Mouse (Mus musculus): ENCODE data around the gene Nodal. TPM values are rescaled to one million over a fixed set of nuclear protein-coding genes. Genes with fewer than 3 reads are reported as not detected.

The Nodal gene
- polyA plus RNA-seq, 1 experiment from 2014 or later, result 0.67 TPM

DNA sequence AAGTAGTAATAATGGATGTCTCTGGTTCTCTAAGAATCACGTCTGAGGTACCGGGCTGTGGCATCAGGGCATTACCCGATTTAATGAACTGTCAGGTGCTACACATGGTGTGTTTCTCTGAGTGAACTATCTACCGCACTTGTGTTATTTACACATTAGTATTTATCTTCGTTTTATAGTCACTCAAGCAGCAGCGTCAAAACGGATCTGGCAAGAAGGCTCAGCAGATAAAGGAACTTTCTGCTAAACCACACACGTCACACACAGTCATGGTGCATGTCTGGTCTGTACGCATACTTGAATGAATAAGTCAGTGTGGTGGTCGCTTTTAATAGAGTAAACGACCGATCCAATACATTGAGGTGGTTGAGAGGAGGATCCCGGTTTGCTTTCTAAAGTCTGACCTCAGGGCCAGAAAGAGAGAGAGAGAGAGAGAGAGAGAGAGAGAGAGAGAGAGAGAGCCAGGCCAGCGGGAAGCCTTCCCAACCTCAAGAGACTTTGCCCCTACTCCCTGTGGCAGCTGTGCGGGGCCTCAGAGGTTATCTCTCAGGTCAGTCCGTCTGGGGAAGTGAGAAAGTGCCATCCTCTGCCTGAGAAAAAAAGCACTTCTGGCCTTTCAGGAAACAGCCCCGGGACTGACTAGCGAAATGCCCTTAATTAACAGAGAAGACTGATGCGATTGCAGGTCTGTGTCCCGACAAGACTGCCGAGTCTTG, 4.7 kb upstream of the Nodal start:
- H3K27me3 ChIP-seq (ENCODE audit: insufficient read depth, low read length), result peaks cover 25% of the 10 kb centered on the region
- no peaks in the 10 kb centered on the region for H3K4me1 ChIP-seq (ENCODE audit: insufficient read depth, low read length)
- ATAC-seq (ENCODE audit: low FRiP score, low TSS enrichment), result no peak
- H3K9ac ChIP-seq (replicated peaks; ENCODE audit: low read length), result no peak overlapping the region
- H3K4me3 ChIP-seq (ENCODE audit: low read length), result no peak overlapping the region
- no peak overlapping the region for H3K4me2 ChIP-seq (replicated peaks; ENCODE audit: low read depth, low read length)
- H3K27ac ChIP-seq (ENCODE audit: low read length), result no peak overlapping the region
- 39% methylated on average over 21 of the region's 21 CpGs for whole genome bisulfite sequencing
- H3K9me3 ChIP-seq (ENCODE audit: low read length), result no peaks in the 10 kb centered on the region
- H3K36me3 ChIP-seq (ENCODE audit: insufficient read depth, low read length), result no peaks in the 10 kb centered on the region

GRCm38 (mm10) chr10:61415240-61415639, 2.5 kb upstream of the Nodal start:
- ATAC-seq (ENCODE audit: low FRiP score, low TSS enrichment), result no peak
- 59% methylated on average over 3 of the region's 3 CpGs for WGBS
- Histone ChIP-seq H3K4me1 (ENCODE audit: insufficient read depth, low read length) (peaks cover 13% of the 10 kb centered on the region), H3K4me2 (replicated peaks; ENCODE audit: low read depth, low read length) (no peak overlapping the region), H3K9me3 (ENCODE audit: low read length) (no peaks in the 10 kb centered on the region), H3K27me3 (ENCODE audit: insufficient read depth, low read length) (peaks cover 47% of the 10 kb centered on the region), H3K27ac (ENCODE audit: low read length) (no peak overlapping the region), H3K9ac (replicated peaks; ENCODE audit: low read length) (no peak overlapping the region), H3K36me3 (ENCODE audit: insufficient read depth, low read length) (no peaks in the 10 kb centered on the region), H3K4me3 (ENCODE audit: low read length) (no peak overlapping the region)

DNA sequence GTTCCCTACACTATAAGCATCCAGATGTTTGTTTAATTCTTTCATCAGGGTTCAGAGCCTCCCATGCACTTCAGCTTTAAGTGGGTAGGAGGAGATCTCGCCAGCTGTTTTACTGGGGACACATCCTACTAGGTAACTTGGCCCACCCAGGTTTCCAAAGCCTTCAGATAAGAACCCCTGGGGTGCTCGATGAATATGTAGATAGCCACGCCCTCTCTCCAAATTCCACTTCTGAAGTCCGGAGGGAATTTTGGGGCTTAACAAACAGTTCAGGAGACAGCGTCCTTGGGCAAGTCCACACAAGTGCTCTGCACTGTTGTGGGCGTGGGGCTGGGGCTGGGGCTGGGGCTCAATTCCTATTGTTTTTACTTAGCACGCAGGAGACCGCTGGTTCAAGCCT, 1.9 kb upstream of the Nodal start:
- Histone ChIP-seq H3K4me3 (ENCODE audit: low read length) (no peak overlapping the region), H3K4me2 (replicated peaks; ENCODE audit: low read depth, low read length) (no peak overlapping the region), H3K9me3 (ENCODE audit: low read length) (no peaks in the 10 kb centered on the region), H3K27ac (ENCODE audit: low read length) (no peak overlapping the region), H3K9ac (replicated peaks; ENCODE audit: low read length) (no peak overlapping the region), H3K27me3 (ENCODE audit: insufficient read depth, low read length) (peaks cover 48% of the 10 kb centered on the region), H3K36me3 (ENCODE audit: insufficient read depth, low read length) (no peaks in the 10 kb centered on the region), H3K4me1 (ENCODE audit: insufficient read depth, low read length) (peaks cover 13% of the 10 kb centered on the region)
- no peak for ATAC-seq (ENCODE audit: low FRiP score, low TSS enrichment)
- WGBS, result 28% methylated on average over 8 of the region's 8 CpGs

DNA sequence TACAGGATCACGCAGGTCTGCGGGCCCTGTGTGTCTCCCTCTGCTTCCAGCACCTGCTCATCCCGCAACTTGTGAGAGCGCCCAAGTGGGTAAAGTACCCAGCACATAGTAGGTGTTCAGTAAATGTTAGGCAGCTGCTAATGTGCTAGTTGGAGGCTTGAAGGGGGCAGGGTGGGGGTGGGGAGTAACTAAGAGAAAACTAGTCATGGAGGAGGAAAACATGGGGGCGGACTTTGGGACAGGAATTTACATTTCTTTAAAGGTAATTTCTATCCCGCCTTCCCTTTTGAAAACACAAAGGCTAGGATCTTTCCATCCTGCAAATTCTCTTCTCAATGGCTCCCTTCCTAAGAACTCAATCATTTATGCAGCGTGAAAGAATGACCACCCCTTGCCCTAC, 1.2 kb upstream of the Nodal start:
- Histone ChIP-seq H3K4me2 (replicated peaks; ENCODE audit: low read depth, low read length) (no peak overlapping the region), H3K27me3 (ENCODE audit: insufficient read depth, low read length) (peaks cover 48% of the 10 kb centered on the region), H3K36me3 (ENCODE audit: insufficient read depth, low read length) (no peaks in the 10 kb centered on the region), H3K4me3 (ENCODE audit: low read length) (no peak overlapping the region), H3K4me1 (ENCODE audit: insufficient read depth, low read length) (peaks cover 13% of the 10 kb centered on the region), H3K9me3 (ENCODE audit: low read length) (no peaks in the 10 kb centered on the region), H3K27ac (ENCODE audit: low read length) (no peak overlapping the region), H3K9ac (replicated peaks; ENCODE audit: low read length) (no peak overlapping the region)
- ATAC-seq (ENCODE audit: low FRiP score, low TSS enrichment), result no peak
- WGBS, result 37% methylated on average over 7 of the region's 7 CpGs

DNA sequence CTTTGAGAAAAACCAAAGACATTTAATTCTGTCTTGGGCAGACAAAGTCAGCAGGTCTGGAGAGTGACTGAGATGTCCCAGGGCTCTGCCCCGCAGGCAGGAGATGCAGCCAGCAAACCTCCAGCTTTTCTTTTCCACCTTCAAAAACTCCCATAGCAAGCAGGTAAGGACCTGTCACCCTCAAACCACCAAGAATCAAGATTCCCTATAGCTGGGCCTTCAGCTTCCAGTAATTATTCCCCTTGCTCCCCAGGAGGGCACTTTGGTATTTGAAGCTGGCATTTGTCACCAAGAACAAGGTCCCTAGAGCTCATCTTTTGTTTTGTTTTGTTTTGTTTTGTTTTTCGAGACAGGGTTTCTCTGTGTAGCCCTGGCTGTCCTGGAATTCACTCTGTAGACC, 726 bp upstream of the Nodal start:
- 32% methylated on average over 2 of the region's 2 CpGs for WGBS
- Histone ChIP-seq H3K4me2 (replicated peaks; ENCODE audit: low read depth, low read length) (no peak overlapping the region), H3K36me3 (ENCODE audit: insufficient read depth, low read length) (no peaks in the 10 kb centered on the region), H3K4me3 (ENCODE audit: low read length) (no peak overlapping the region), H3K27ac (ENCODE audit: low read length) (no peak overlapping the region), H3K4me1 (ENCODE audit: insufficient read depth, low read length) (peaks cover 13% of the 10 kb centered on the region), H3K27me3 (ENCODE audit: insufficient read depth, low read length) (peaks cover 48% of the 10 kb centered on the region), H3K9me3 (ENCODE audit: low read length) (no peaks in the 10 kb centered on the region), H3K9ac (replicated peaks; ENCODE audit: low read length) (no peak overlapping the region)
- ATAC-seq (ENCODE audit: low FRiP score, low TSS enrichment), result no peak

- peak; percentile 47; the same call in 1 of the 2 replicates for ATAC-seq (ENCODE audit: low FRiP score, low TSS enrichment)
- Histone ChIP-seq H3K27me3 (ENCODE audit: insufficient read depth, low read length) (peaks cover 48% of the 10 kb centered on the region), H3K4me1 (ENCODE audit: insufficient read depth, low read length) (peaks cover 13% of the 10 kb centered on the region), H3K36me3 (ENCODE audit: insufficient read depth, low read length) (no peaks in the 10 kb centered on the region), H3K9ac (replicated peaks; ENCODE audit: low read length) (peak overlapping the region; percentile 59), H3K27ac (ENCODE audit: low read length) (no peak overlapping the region), H3K4me3 (ENCODE audit: low read length) (peak overlapping the region; percentile 53), H3K9me3 (ENCODE audit: low read length) (no peaks in the 10 kb centered on the region), H3K4me2 (replicated peaks; ENCODE audit: low read depth, low read length) (peak overlapping the region; percentile 89)
- 1% methylated on average over 50 of the region's 50 CpGs for WGBS
These were observed 544 bp downstream of the Nodal start for GRCm38 (mm10) chr10:61418131-61418900.

DNA sequence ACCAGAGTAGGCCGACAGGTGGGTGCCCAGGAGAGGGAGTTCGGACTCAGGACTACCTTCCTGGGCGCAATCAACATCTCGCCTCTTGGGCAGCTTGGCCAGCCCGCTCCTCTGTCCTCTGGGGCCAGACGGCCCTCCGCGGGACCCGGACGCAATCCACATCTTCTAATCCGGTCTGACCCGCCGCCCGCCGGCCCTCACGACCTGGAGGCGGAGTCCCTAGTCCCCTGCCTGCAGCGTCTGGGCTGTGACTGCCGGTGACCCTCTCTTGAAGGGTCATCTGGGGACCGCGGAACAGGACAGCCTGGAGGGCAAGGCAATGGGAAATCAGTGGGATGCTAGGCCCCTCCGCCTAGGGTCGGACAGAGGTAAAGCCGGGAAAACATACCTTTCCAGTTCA, 1.4 kb downstream of the Nodal start:
- WGBS, result 5% methylated on average over 23 of the region's 24 CpGs
- ATAC-seq (ENCODE audit: low FRiP score, low TSS enrichment), result no peak
- Histone ChIP-seq H3K9ac (replicated peaks; ENCODE audit: low read length) (no peak overlapping the region), H3K27ac (ENCODE audit: low read length) (no peak overlapping the region), H3K4me2 (replicated peaks; ENCODE audit: low read depth, low read length) (peak overlapping the region; percentile 89), H3K4me3 (ENCODE audit: low read length) (peak overlapping the region; percentile 53; the same call in 1 of the 2 replicates), H3K36me3 (ENCODE audit: insufficient read depth, low read length) (no peaks in the 10 kb centered on the region), H3K27me3 (ENCODE audit: insufficient read depth, low read length) (peaks cover 48% of the 10 kb centered on the region), H3K4me1 (ENCODE audit: insufficient read depth, low read length) (peaks cover 14% of the 10 kb centered on the region), H3K9me3 (ENCODE audit: low read length) (no peaks in the 10 kb centered on the region)

DNA sequence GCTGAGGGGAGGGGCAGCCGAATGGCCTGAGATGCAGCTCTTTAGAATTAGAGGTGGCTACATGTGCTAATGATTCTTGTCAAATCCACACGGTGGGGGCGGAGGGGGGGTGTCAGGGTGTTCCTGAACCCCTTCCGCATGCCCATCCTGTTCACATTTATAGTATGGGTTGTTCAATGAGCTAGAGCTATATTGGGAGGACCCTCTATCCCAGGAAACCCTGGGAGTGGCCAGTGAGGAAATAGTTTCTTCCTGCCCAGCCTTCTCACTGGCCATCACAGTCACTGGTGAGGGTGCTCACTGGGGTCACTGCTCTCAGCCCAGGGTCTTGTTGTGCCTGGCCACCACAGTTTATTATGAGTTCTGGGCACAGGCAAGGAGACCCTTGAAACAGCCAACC, 2.2 kb downstream of the Nodal start:
- H3K36me3 ChIP-seq (ENCODE audit: insufficient read depth, low read length), result no peaks in the 10 kb centered on the region

DNA sequence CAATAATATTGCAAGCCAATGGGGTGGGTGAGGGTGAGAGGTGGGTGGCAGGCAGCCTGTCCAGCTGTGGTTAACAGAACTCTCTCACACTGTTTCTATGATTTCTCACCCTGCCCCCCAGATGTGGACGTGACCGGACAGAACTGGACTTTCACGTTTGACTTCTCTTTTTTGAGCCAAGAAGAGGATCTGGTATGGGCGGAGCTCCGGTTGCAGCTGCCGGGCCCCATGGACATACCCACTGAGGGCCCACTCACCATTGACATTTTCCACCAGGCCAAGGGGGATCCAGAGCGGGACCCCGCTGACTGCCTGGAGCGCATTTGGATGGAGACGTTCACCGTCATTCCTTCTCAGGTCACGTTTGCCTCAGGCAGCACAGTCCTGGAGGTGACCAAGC, 5.1 kb downstream of the Nodal start:
- H3K27me3 ChIP-seq (ENCODE audit: insufficient read depth, low read length), result peaks cover 25% of the 10 kb centered on the region
- no peaks in the 10 kb centered on the region for H3K9me3 ChIP-seq (ENCODE audit: low read length)
- H3K36me3 ChIP-seq (ENCODE audit: insufficient read depth, low read length), result no peaks in the 10 kb centered on the region
- H3K4me1 ChIP-seq (ENCODE audit: insufficient read depth, low read length), result peaks cover 22% of the 10 kb centered on the region
- no peak overlapping the region for H3K4me3 ChIP-seq (ENCODE audit: low read length)
- no peak overlapping the region for H3K4me2 ChIP-seq (replicated peaks; ENCODE audit: low read depth, low read length)
- no peak overlapping the region for H3K9ac ChIP-seq (replicated peaks; ENCODE audit: low read length)
- WGBS, result 84% methylated on average over 12 of the region's 12 CpGs
- ATAC-seq (ENCODE audit: low FRiP score, low TSS enrichment), result no peak
- no peak overlapping the region for H3K27ac ChIP-seq (ENCODE audit: low read length)

More for the DNA sequence above, 2.2 kb downstream of the Nodal start:
- Histone ChIP-seq H3K27me3 (ENCODE audit: insufficient read depth, low read length) (peaks cover 48% of the 10 kb centered on the region), H3K27ac (ENCODE audit: low read length) (no peak overlapping the region), H3K4me3 (ENCODE audit: low read length) (no peak overlapping the region), H3K9me3 (ENCODE audit: low read length) (no peaks in the 10 kb centered on the region), H3K4me1 (ENCODE audit: insufficient read depth, low read length) (peaks cover 22% of the 10 kb centered on the region), H3K9ac (replicated peaks; ENCODE audit: low read length) (no peak overlapping the region), H3K4me2 (replicated peaks; ENCODE audit: low read depth, low read length) (no peak overlapping the region)
- 59% methylated on average over 4 of the region's 4 CpGs for WGBS
- ATAC-seq (ENCODE audit: low FRiP score, low TSS enrichment), result no peak

DNA sequence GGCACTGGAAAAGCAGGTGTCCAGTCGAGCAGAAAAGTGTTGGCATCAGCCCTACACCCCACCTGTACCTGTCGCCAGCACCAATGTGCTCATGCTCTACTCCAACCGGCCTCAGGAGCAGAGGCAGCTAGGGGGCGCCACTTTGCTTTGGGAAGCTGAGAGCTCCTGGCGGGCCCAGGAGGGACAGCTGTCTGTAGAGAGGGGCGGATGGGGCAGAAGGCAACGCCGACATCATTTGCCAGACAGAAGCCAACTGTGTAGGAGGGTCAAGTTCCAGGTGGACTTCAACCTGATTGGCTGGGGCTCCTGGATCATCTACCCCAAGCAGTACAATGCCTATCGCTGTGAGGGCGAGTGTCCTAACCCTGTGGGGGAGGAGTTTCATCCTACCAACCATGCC, 5.5 kb downstream of the Nodal start:
- H3K36me3 ChIP-seq (ENCODE audit: insufficient read depth, low read length), result no peaks in the 10 kb centered on the region
- no peak overlapping the region for H3K27ac ChIP-seq (ENCODE audit: low read length)
- no peak for ATAC-seq (ENCODE audit: low FRiP score, low TSS enrichment)
- H3K9me3 ChIP-seq (ENCODE audit: low read length), result no peaks in the 10 kb centered on the region
- H3K9ac ChIP-seq (replicated peaks; ENCODE audit: low read length), result no peak overlapping the region
- H3K4me3 ChIP-seq (ENCODE audit: low read length), result no peak overlapping the region
- H3K4me2 ChIP-seq (replicated peaks; ENCODE audit: low read depth, low read length), result no peak overlapping the region
- WGBS, result 59% methylated on average over 10 of the region's 10 CpGs
- peaks cover 21% of the 10 kb centered on the region for H3K27me3 ChIP-seq (ENCODE audit: insufficient read depth, low read length)
- H3K4me1 ChIP-seq (ENCODE audit: insufficient read depth, low read length), result peaks cover 21% of the 10 kb centered on the region

All from kidney, embryonic 16.5 days (tissue).